Mouse (Mus musculus): ENCODE results near the gene Trim72.

- TF ChIP-seq POLR2A (IDR thresholded peaks at IDR 0.05; ENCODE audit: insufficient read length, low read depth) (no peak), MAX (IDR thresholded peaks at IDR 0.05; ENCODE audit: low read depth) (no peak), POLR2AphosphoS2 (IDR thresholded peaks at IDR 0.05; ENCODE audit: insufficient read length, low read depth) (peak; percentile 83), USF1 (IDR thresholded peaks at IDR 0.05; ENCODE audit: low read depth) (no peak), TCF12 (IDR thresholded peaks at IDR 0.05; ENCODE audit: insufficient read depth, poor library complexity, severe bottlenecking) (no peak)
Observed at GRCm38 (mm10) chr7:128016650-128017049, 12.9 kb downstream of the Trim72 start.
